Mouse (Mus musculus): ENCODE data around the gene Col17a1. TPM values are rescaled to one million over a fixed set of nuclear protein-coding genes. Genes with fewer than 3 reads are reported as not detected.
A peak's percentile ranks its signal among the peaks of the same experiment; 100 is the strongest.

The Col17a1 gene
- polyA plus RNA-seq (2015; fragmentation: Nextera tagmentation; extraction: Ambion mirVana) = 22.9 and 26.3 TPM in 2 replicates

- Histone ChIP-seq H3K27ac (peak within 1 kb of the TSS; percentile 64), H3K9ac (peak within 1 kb of the TSS; percentile 57), H3K27me3 (no peaks in the 10 kb centered on the region), H3K9me3 (no peaks in the 10 kb centered on the region), H3K4me2 (peak within 1 kb of the TSS; percentile 43), H3K4me3 (peak within 1 kb of the TSS; percentile 30), H3K36me3 (no peaks in the 10 kb centered on the region), H3K4me1 (no peaks in the 10 kb centered on the region)
- WGBS = 62% methylated on average over 6 of the region's 6 CpGs
- ATAC-seq (ENCODE audit: insufficient number of reproducible peaks, insufficient read depth, low FRiP score, low TSS enrichment, low read depth) = no peak
Observed at GRCm38 (mm10) chr19:47691994-47692393, at the start of gene Col17a1. TSS of gene Col17a1 (minus strand) at chr19:47692094.

- WGBS = 2% methylated on average over 15 of the region's 15 CpGs
- peaks cover 35% of the 10 kb centered on the region for H3K36me3 ChIP-seq
- peaks cover 22% of the 10 kb centered on the region for H3K4me1 ChIP-seq
- no peaks in the 10 kb centered on the region for H3K9me3 ChIP-seq
- no peaks in the 10 kb centered on the region for H3K27me3 ChIP-seq
- H3K4me2 ChIP-seq = peak overlapping the region; percentile 64
- no peak for ATAC-seq (ENCODE audit: insufficient number of reproducible peaks, insufficient read depth, low FRiP score, low TSS enrichment, low read depth)
- peak overlapping the region; percentile 98 for H3K27ac ChIP-seq
- H3K9ac ChIP-seq = peak overlapping the region; percentile 84
- peak overlapping the region; percentile 78 for H3K4me3 ChIP-seq
Observed at GRCm38 (mm10) chr19:47731931-47732330, 40.0 kb upstream of the Col17a1 start.

DNA sequence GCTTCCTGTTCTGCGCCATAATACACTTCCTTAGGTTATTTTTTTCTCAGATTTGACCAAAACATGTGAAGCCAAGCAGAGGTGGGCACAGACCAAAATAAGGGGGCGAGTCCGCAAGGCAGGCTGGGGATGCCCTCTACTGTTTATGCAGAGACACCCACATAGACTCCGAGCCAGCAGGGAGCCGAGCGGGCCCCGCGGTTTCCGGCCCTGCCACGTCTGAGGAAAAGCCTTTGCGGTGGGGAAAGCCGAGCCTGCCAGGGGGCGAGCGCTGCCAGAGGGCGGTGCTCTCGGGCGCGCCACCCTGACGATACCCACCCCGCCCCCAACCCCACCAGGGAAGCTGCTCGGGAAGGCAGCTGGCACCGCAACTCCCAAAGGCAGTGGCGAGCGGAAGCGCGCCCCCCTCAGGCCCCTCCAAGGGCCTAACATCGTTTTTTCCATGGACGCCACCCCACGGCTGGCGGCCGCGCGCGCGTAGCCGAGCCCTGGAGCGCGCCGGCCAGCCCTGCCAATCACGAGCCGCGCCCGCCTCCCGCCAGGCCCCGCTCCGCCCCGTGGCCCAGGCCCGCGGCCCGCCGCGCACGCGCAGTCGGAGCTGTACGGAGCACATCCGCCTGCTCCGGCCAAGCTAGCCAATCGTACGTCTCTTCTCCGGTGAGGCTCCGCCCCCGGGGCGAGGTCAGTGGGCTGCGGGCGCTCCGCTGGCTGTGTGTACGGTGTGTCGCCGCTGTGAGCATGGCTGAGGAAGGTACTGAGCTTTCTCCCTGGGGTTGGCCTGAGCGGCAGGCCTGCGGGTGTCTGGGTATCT is 39.4 kb upstream of the Col17a1 start, which contains the start of gene Sfr1:
Sfr1 (plus strand) TSS at position 612 of the 811 bp plus-strand sequence.
- peak; percentile 94 for ATAC-seq (ENCODE audit: insufficient number of reproducible peaks, insufficient read depth, low FRiP score, low TSS enrichment, low read depth)
- WGBS = under 1% methylated on average over 63 of the region's 72 CpGs
- Histone ChIP-seq H3K27ac (peak within 1 kb of the TSS; percentile 98), H3K4me3 (peak within 1 kb of the TSS; percentile 78), H3K36me3 (peaks cover 35% of the 10 kb centered on the region), H3K4me2 (peak within 1 kb of the TSS; percentile 64), H3K4me1 (peaks cover 23% of the 10 kb centered on the region), H3K9me3 (no peaks in the 10 kb centered on the region), H3K9ac (peak within 1 kb of the TSS; percentile 84), H3K27me3 (no peaks in the 10 kb centered on the region)

- H3K9ac ChIP-seq = peak overlapping the region; percentile 84
- 0% methylated on average over 12 of the region's 12 CpGs for WGBS
- H3K36me3 ChIP-seq = peaks cover 29% of the 10 kb centered on the region
- ATAC-seq (ENCODE audit: insufficient number of reproducible peaks, insufficient read depth, low FRiP score, low TSS enrichment, low read depth) = peak; percentile 86
- peaks cover 29% of the 10 kb centered on the region for H3K4me1 ChIP-seq
- H3K4me2 ChIP-seq = peak overlapping the region; percentile 64
- H3K27ac ChIP-seq = peak overlapping the region; percentile 98
- H3K27me3 ChIP-seq = no peaks in the 10 kb centered on the region
- no peaks in the 10 kb centered on the region for H3K9me3 ChIP-seq
- peak overlapping the region; percentile 78 for H3K4me3 ChIP-seq
Observed at GRCm38 (mm10) chr19:47730691-47731070, 38.8 kb upstream of the Col17a1 start.

GRCm38 (mm10) chr19:47725643-47726140 is 33.8 kb upstream of the Col17a1 start:
- Histone ChIP-seq H3K27ac (no peak overlapping the region), H3K36me3 (no peaks in the 10 kb centered on the region), H3K27me3 (no peaks in the 10 kb centered on the region), H3K9ac (no peak overlapping the region), H3K9me3 (no peaks in the 10 kb centered on the region), H3K4me3 (no peak overlapping the region), H3K4me2 (no peak overlapping the region), H3K4me1 (peaks cover 25% of the 10 kb centered on the region)
- ATAC-seq (ENCODE audit: insufficient number of reproducible peaks, insufficient read depth, low FRiP score, low TSS enrichment, low read depth) = no peak
- 31% methylated on average over 7 of the region's 7 CpGs for WGBS

DNA sequence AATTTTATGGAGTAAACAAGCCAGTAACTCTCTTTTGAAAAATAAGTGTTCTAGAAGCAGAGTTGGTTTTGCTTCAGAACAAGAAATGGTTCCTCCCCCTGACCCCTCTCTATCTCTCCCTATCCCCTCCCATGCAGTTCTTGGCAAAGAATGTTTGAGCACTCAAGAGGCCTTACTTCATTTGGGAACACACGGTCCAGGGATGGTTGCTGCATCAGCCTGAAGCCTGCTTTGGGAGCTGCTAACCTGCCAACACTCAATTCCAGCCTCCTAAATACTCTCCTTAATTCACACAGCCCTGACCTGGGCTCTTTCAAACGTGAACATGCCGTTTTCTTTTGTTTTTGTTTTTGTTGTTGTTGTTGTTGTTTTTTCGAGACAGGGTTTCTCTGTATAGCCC is 33.0 kb upstream of the Col17a1 start:
- ATAC-seq (ENCODE audit: insufficient number of reproducible peaks, insufficient read depth, low FRiP score, low TSS enrichment, low read depth) = no peak
- 81% methylated on average over 4 of the region's 4 CpGs for WGBS
- no peak overlapping the region for H3K27ac ChIP-seq

DNA sequence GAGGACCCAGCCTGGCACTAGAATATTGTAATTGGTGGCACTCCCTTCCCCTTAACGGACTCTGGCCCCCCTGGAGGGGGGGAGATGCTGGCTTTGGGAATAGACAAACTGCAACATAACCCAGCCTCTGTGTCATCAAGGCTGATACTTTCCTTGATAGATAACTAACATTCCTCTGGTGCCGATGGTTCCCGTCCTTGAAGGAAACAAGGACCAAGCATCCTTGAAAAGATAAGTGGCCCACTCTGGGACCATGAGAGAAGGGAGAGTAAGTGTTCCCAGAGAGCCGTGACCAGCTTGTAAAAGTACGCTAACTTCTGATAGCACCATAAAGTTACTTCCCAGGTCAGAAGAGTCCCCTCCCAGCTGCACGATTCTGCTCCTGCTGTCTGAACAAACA is 30.6 kb upstream of the Col17a1 start:
- H3K4me2 ChIP-seq = no peak overlapping the region
- H3K4me1 ChIP-seq = peaks cover 10% of the 10 kb centered on the region
- no peaks in the 10 kb centered on the region for H3K27me3 ChIP-seq
- H3K4me3 ChIP-seq = no peak overlapping the region
- H3K9me3 ChIP-seq = no peaks in the 10 kb centered on the region
- no peak overlapping the region for H3K27ac ChIP-seq
- WGBS = 77% methylated on average over 6 of the region's 6 CpGs
- ATAC-seq (ENCODE audit: insufficient number of reproducible peaks, insufficient read depth, low FRiP score, low TSS enrichment, low read depth) = no peak
- H3K36me3 ChIP-seq = no peaks in the 10 kb centered on the region
- H3K9ac ChIP-seq = no peak overlapping the region

More for the DNA sequence above, 33.0 kb upstream of the Col17a1 start:
- Histone ChIP-seq H3K4me2 (no peak overlapping the region), H3K27me3 (no peaks in the 10 kb centered on the region), H3K9me3 (no peaks in the 10 kb centered on the region), H3K9ac (no peak overlapping the region), H3K4me3 (no peak overlapping the region), H3K36me3 (no peaks in the 10 kb centered on the region), H3K4me1 (peaks cover 18% of the 10 kb centered on the region)

GRCm38 (mm10) chr19:47719147-47719546 is 27.3 kb upstream of the Col17a1 start:
- Histone ChIP-seq H3K9me3 (no peaks in the 10 kb centered on the region), H3K4me3 (no peak overlapping the region), H3K27ac (no peak overlapping the region), H3K4me1 (peaks cover 2% of the 10 kb centered on the region), H3K27me3 (no peaks in the 10 kb centered on the region), H3K4me2 (no peak overlapping the region), H3K36me3 (no peaks in the 10 kb centered on the region), H3K9ac (no peak overlapping the region)
- no peak for ATAC-seq (ENCODE audit: insufficient number of reproducible peaks, insufficient read depth, low FRiP score, low TSS enrichment, low read depth)
- 85% methylated on average over 3 of the region's 3 CpGs for WGBS

- ATAC-seq (ENCODE audit: insufficient number of reproducible peaks, insufficient read depth, low FRiP score, low TSS enrichment, low read depth) = no peak
- no peak overlapping the region for H3K4me2 ChIP-seq
- H3K4me3 ChIP-seq = no peak overlapping the region
- peaks cover 3% of the 10 kb centered on the region for H3K4me1 ChIP-seq
- 55% methylated on average over 2 of the region's 2 CpGs for WGBS
- no peak overlapping the region for H3K9ac ChIP-seq
- H3K27me3 ChIP-seq = no peaks in the 10 kb centered on the region
- no peak overlapping the region for H3K27ac ChIP-seq
- H3K36me3 ChIP-seq = no peaks in the 10 kb centered on the region
- no peaks in the 10 kb centered on the region for H3K9me3 ChIP-seq
Observed at GRCm38 (mm10) chr19:47716144-47716543, 24.2 kb upstream of the Col17a1 start.

GRCm38 (mm10) chr19:47713457-47713856 is 21.6 kb upstream of the Col17a1 start:
- WGBS = 50% methylated on average over 9 of the region's 9 CpGs
- H3K4me2 ChIP-seq = no peak overlapping the region
- H3K9ac ChIP-seq = no peak overlapping the region
- H3K4me3 ChIP-seq = no peak overlapping the region
- no peaks in the 10 kb centered on the region for H3K36me3 ChIP-seq
- ATAC-seq (ENCODE audit: insufficient number of reproducible peaks, insufficient read depth, low FRiP score, low TSS enrichment, low read depth) = no peak
- H3K9me3 ChIP-seq = no peaks in the 10 kb centered on the region
- H3K4me1 ChIP-seq = peaks cover 3% of the 10 kb centered on the region
- H3K27me3 ChIP-seq = no peaks in the 10 kb centered on the region
- H3K27ac ChIP-seq = peak overlapping the region; percentile 2; the same call in 1 of the 2 replicates

- no peak overlapping the region for H3K4me2 ChIP-seq
- no peaks in the 10 kb centered on the region for H3K27me3 ChIP-seq
- no peak for ATAC-seq (ENCODE audit: insufficient number of reproducible peaks, insufficient read depth, low FRiP score, low TSS enrichment, low read depth)
- 79% methylated on average over 4 of the region's 4 CpGs for WGBS
- peaks cover 3% of the 10 kb centered on the region for H3K4me1 ChIP-seq
- no peaks in the 10 kb centered on the region for H3K36me3 ChIP-seq
- no peaks in the 10 kb centered on the region for H3K9me3 ChIP-seq
- no peak overlapping the region for H3K9ac ChIP-seq
- no peak overlapping the region for H3K27ac ChIP-seq
- H3K4me3 ChIP-seq = no peak overlapping the region
Observed at GRCm38 (mm10) chr19:47710376-47710775, 18.5 kb upstream of the Col17a1 start.

GRCm38 (mm10) chr19:47705772-47706309 is 13.9 kb upstream of the Col17a1 start:
- Histone ChIP-seq H3K4me3 (no peak overlapping the region), H3K4me2 (no peak overlapping the region), H3K9me3 (no peaks in the 10 kb centered on the region), H3K27ac (no peak overlapping the region), H3K9ac (no peak overlapping the region), H3K27me3 (no peaks in the 10 kb centered on the region), H3K4me1 (no peaks in the 10 kb centered on the region), H3K36me3 (no peaks in the 10 kb centered on the region)
- no peak for ATAC-seq (ENCODE audit: insufficient number of reproducible peaks, insufficient read depth, low FRiP score, low TSS enrichment, low read depth)
- 90% methylated on average over 8 of the region's 8 CpGs for WGBS

Measured in embryonic facial prominence, embryonic 13.5 days (tissue).